9 mouse cellular contexts compared by ENCODE assay signal in the genomic region with DNA sequence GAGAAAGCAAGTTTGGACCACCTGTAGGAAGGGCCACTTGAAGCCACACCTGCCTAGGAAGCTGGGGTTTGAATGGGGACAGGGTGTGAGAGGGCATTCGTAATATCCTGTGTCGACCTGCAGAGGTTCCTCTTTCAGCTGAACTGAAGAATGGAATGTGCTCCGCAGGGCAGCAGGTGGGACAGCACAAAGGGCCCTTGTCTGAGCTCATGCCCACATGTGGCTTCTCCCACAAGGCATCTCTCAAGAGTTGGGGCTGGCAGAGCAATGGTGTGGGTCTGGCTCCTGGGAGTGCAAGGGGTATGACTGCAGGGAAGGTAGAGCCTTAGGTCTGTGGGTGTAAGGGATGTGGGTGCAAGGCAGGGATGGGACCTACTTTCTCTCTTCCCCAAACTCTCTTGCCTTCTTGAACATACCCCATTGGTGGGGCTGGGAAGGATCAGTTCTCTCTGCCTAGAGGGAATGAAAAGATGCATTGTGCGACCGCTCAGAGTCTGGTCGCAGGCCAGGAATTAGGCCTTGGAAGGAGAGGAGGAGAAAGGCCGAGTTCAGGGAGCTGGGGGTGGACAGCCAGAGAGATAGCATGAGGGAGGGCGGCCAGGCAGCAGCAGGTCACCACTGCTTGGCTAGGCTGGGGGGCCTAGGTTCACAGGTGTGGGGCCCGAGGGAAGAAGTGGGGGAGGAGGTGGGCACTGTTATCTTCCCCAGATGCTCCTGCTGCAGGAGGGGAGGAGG.
DNase-seq lines count a peak whose midpoint lies in the region; ATAC-seq and TF ChIP-seq lines count a peak whose summit lies in the region.
"Had no signal": no experiment of that assay in that cellular context is flagged by ENCODE, and none has a peak within 500 bp of the region (broad histone marks: within the 10 kb centered on the region; RNA-seq: fewer than 3 reads in every experiment).

No protein-coding gene starts in this region.

- WGBS in forebrain, embryonic 13.5 days, result 32% methylated on average over 9 of the region's 9 CpGs
- WGBS in midbrain, postnatal 0 days, result 38% methylated on average over 9 of the region's 9 CpGs

- H3K27me3 ChIP-seq in forebrain, embryonic 13.5 days, result no peaks in the 10 kb centered on the region
- H3K27me3 ChIP-seq in midbrain, postnatal 0 days (ENCODE audit: insufficient read depth, low read length), result no peaks in the 10 kb centered on the region

- no peak for TF ChIP-seq CTCF in midbrain, postnatal 0 days (IDR thresholded peaks at IDR 0.05)

- H3K27ac ChIP-seq in forebrain, embryonic 13.5 days, result no peak overlapping the region
- peak overlapping the region; percentile 32; the same call in 1 of the 2 replicates for H3K27ac ChIP-seq in midbrain, postnatal 0 days (ENCODE audit: low read depth, low read length)

- peak; percentile 50 for ATAC-seq in forebrain, embryonic 13.5 days
- ATAC-seq in midbrain, postnatal 0 days (ENCODE audit: low FRiP score), result peak; percentile 49; the same call in 1 of the 2 replicates

- H3K36me3 ChIP-seq in forebrain, embryonic 13.5 days (ENCODE audit: poor library complexity, severe bottlenecking), result no peaks in the 10 kb centered on the region
- no peaks in the 10 kb centered on the region for H3K36me3 ChIP-seq in midbrain, postnatal 0 days (ENCODE audit: insufficient read depth, low read length)

- no peak overlapping the region for H3K4me2 ChIP-seq in forebrain, embryonic 13.5 days
- H3K4me2 ChIP-seq in midbrain, postnatal 0 days (ENCODE audit: low read depth, low read length, poor library complexity, severe bottlenecking), result no peak overlapping the region

- peak; percentile 77 for DNase-seq in ovary, adult 18-20 months (ENCODE audit: low spot score)
- no peak for DNase-seq in ovary, postnatal 14 days (ENCODE audit: low spot score)
- peak; percentile 29 to 61 for DNase-seq in layer of hippocampus, postnatal 14 days (ENCODE audit: low spot score in 2 of 2)
- peak; percentile 53 for DNase-seq in midbrain, postnatal 0 days (ENCODE audit: low spot score)
- DNase-seq in thymus, postnatal 4 days, result no peak
- no peak for DNase-seq in kidney, adult 11 months
- DNase-seq in lung, postnatal 14 days, result no peak

- H3K9me3 ChIP-seq in forebrain, embryonic 13.5 days (replicated peaks), result no peaks in the 10 kb centered on the region
- no peaks in the 10 kb centered on the region for H3K9me3 ChIP-seq in midbrain, postnatal 0 days (ENCODE audit: low read length)

- H3K9ac ChIP-seq in forebrain, embryonic 13.5 days, result no peak overlapping the region
- no peak overlapping the region for H3K9ac ChIP-seq in midbrain, postnatal 0 days (replicated peaks; ENCODE audit: low read length, poor library complexity, severe bottlenecking)

- H3K4me3 ChIP-seq in forebrain, embryonic 13.5 days, result no peak overlapping the region
- no peak overlapping the region for H3K4me3 ChIP-seq in midbrain, postnatal 0 days (ENCODE audit: low read depth, low read length)
- H3K4me3 ChIP-seq: erythroblast, embryonic 14.5 days had no signal

- H3K4me1 ChIP-seq in forebrain, embryonic 13.5 days, result peaks cover 16% of the 10 kb centered on the region
- no peaks in the 10 kb centered on the region for H3K4me1 ChIP-seq in midbrain, postnatal 0 days (ENCODE audit: insufficient read depth, low read length)

Comparison
In these comparisons a context has a peak if more than half of its experiments do, and no peak if none do; other contexts are left out.
1. DNase-seq: peak in ovary, adult 18-20 months (single experiment), layer of hippocampus, postnatal 14 days (2 of 2) and midbrain, postnatal 0 days (single experiment); none in ovary, postnatal 14 days (single experiment), thymus, postnatal 4 days (single experiment), kidney, adult 11 months (single experiment) and lung, postnatal 14 days (single experiment).